ENCODE assay signal across 18 mouse cellular contexts in genomic region chr16:15339051-15339450, GRCm38 (mm10). TPM values are rescaled to one million over a fixed set of nuclear protein-coding genes. Genes with fewer than 3 reads are reported as not detected.
DNase-seq lines count a peak whose midpoint lies in the region; TF ChIP-seq lines count a peak whose summit lies in the region.
"Had no signal": no experiment of that assay in that cellular context is flagged by ENCODE, and none has a peak within 500 bp of the region (broad histone marks: within the 10 kb centered on the region; RNA-seq: fewer than 3 reads in every experiment).

No protein-coding gene starts in this region.

- TF ChIP-seq POLR2A in brain, embryonic 14.5 days (IDR thresholded peaks at IDR 0.05; ENCODE audit: borderline replicate concordance, extremely low read depth, insufficient read depth, insufficient read length, poor library complexity, severe bottlenecking): no peak

- intact Hi-C loops in left cerebral cortex, postnatal 36 days (cut with DNase I): no loop called here

- TF ChIP-seq CTCF in brain, embryonic 14.5 days (IDR thresholded peaks at IDR 0.05; ENCODE audit: borderline replicate concordance, extremely low read depth, insufficient read depth, insufficient read length): no peak

- DNase-seq in frontal cortex, adult 2 months (ENCODE audit: extremely low spot score in 1 of 2, low spot score in 1 of 2): peak; percentile 32 to 58
- DNase-seq in frontal cortex, postnatal 25 days (ENCODE audit: low spot score in 2 of 2): no peak
- peak; percentile 7 to 13 for DNase-seq in left cerebral cortex, postnatal 36 days (ENCODE audit: low spot score in 2 of 2)
- DNase-seq in left cerebral cortex, adult 11 months (ENCODE audit: low spot score): no peak
- DNase-seq in brain, embryonic 14.5 days (ENCODE audit: low read depth): peak; percentile 50
- peak; percentile 60 for DNase-seq in lung, postnatal 25 days (ENCODE audit: low spot score)
- DNase-seq in testis, postnatal 10 days (ENCODE audit: low spot score): no peak
- DNase-seq: adrenal gland, postnatal 10 days; gastrocnemius, postnatal 10 days; spleen, adult 18-20 months had no signal

RNA-seq across cellular contexts. Expression of gene Gm21897, which starts 21.8 kb away (rescaled TPM):
- polyA plus RNA-seq in frontal cortex, adult 2 months (2012; rRNA removed): not detected in 2 replicates
- not detected for total RNA-seq in left cerebral cortex, postnatal 36 days (2021)
- not detected in 2 replicates for polyA plus RNA-seq in brain, embryonic 14.5 days (2012; rRNA removed)
- total RNA-seq: adrenal gland, postnatal 10 days; gastrocnemius, postnatal 10 days; left cerebral cortex, postnatal 25 days; megakaryocyte, adult 5-6 weeks had no signal
- polyA plus RNA-seq: heart, embryonic 13.5 days; hindbrain, embryonic 13.5 days; liver, embryonic 12.5 days; Patski; stomach, postnatal 0 days; urinary bladder, adult 2 months had no signal

Comparison
In these comparisons a context has a peak if more than half of its experiments do, and no peak if none do; other contexts are left out.
1. DNase-seq: peak in frontal cortex, adult 2 months (2 of 2), left cerebral cortex, postnatal 36 days (2 of 2), brain, embryonic 14.5 days (single experiment) and lung, postnatal 25 days (single experiment); none in frontal cortex, postnatal 25 days (0 of 2), left cerebral cortex, adult 11 months (single experiment) and testis, postnatal 10 days (single experiment).